Mouse (Mus musculus) right cerebral cortex, postnatal 10 days (tissue): Measurements from ENCODE around the gene Gtf2f2.
A peak's percentile ranks its signal among the peaks of the same experiment; 100 is the strongest.
"Not testable (repeated sequence)": the region's sequence is repeated elsewhere in the genome, so short reads cannot be mapped to it uniquely, and the experiment has no call there.

ENCODE experiments used
- DNase-seq, 2 experiments: peaks; one replicate each; pipeline ENCODE4 v3.0.0; 2021; ENCODE audit warnings: low spot score in 2 of 2

Gtf2f2 gene

GRCm38 (mm10) chr14:75998082-75998481, 12.6 kb downstream of the Gtf2f2 start:
- DNase-seq: no peak

- no peak for DNase-seq
These were observed 18.3 kb downstream of the Gtf2f2 start for GRCm38 (mm10) chr14:75992371-75992770.

GRCm38 (mm10) chr14:75990936-75991335, 19.7 kb downstream of the Gtf2f2 start:
- DNase-seq: no peak

- no peak for DNase-seq
These were observed 21.5 kb downstream of the Gtf2f2 start for GRCm38 (mm10) chr14:75989168-75989567.

- no peak for DNase-seq
These were observed 23.7 kb downstream of the Gtf2f2 start for GRCm38 (mm10) chr14:75986878-75987483.

GRCm38 (mm10) chr14:75985112-75985511, 25.6 kb downstream of the Gtf2f2 start:
- DNase-seq: peak; percentile 36 to 53

GRCm38 (mm10) chr14:75983891-75984290, 26.8 kb downstream of the Gtf2f2 start:
- DNase-seq: no peak

GRCm38 (mm10) chr14:75981231-75981630, 29.4 kb downstream of the Gtf2f2 start:
- peak; percentile 38 to 51 for DNase-seq

GRCm38 (mm10) chr14:75976107-75976506, 34.6 kb downstream of the Gtf2f2 start:
- no peak for DNase-seq

- DNase-seq: no peak
These were observed 43.4 kb downstream of the Gtf2f2 start for GRCm38 (mm10) chr14:75967291-75967690.

GRCm38 (mm10) chr14:75964433-75964832, 46.2 kb downstream of the Gtf2f2 start:
- DNase-seq: no peak

- DNase-seq: no peak
These were observed 46.7 kb downstream of the Gtf2f2 start for GRCm38 (mm10) chr14:75964000-75964399.

GRCm38 (mm10) chr14:75963215-75963614, 47.5 kb downstream of the Gtf2f2 start:
- DNase-seq: no peak

- DNase-seq: peak; percentile 91 to 92
These were observed 48.4 kb downstream of the Gtf2f2 start for GRCm38 (mm10) chr14:75962250-75962649.

- DNase-seq: no peak
These were observed 55.9 kb downstream of the Gtf2f2 start, which contains the start of gene Kctd4 for GRCm38 (mm10) chr14:75954766-75955165. Gene Kctd4, plus strand, starts transcription at chr14:75955009.

- DNase-seq: no peak
These were observed 57.7 kb downstream of the Gtf2f2 start for GRCm38 (mm10) chr14:75953011-75953410.

GRCm38 (mm10) chr14:75947674-75948073, 63.0 kb downstream of the Gtf2f2 start:
- DNase-seq: no peak

GRCm38 (mm10) chr14:75942365-75942764, 68.3 kb downstream of the Gtf2f2 start:
- DNase-seq: no peak

- no peak for DNase-seq
These were observed 69.2 kb downstream of the Gtf2f2 start for GRCm38 (mm10) chr14:75941500-75941899.

- no peak for DNase-seq
These were observed 73.0 kb downstream of the Gtf2f2 start for GRCm38 (mm10) chr14:75937714-75938113.

GRCm38 (mm10) chr14:75934359-75934758, 76.3 kb downstream of the Gtf2f2 start:
- DNase-seq: no peak

GRCm38 (mm10) chr14:75931266-75931665, 79.4 kb downstream of the Gtf2f2 start:
- DNase-seq: peak in 1 of 2 experiments; percentile 29

- DNase-seq: not testable (repeated sequence)
These were observed 81.0 kb downstream of the Gtf2f2 start for GRCm38 (mm10) chr14:75929713-75930112.
